Mouse (Mus musculus) stomach, postnatal 0 days (tissue): ENCODE results near the gene Fntb.

Experiments
- CTCF ChIP-seq: IDR thresholded peaks from 2 replicates; pipeline ENCODE4 v1.5.1; 2016; ENCODE audit warnings: antibody characterized with exemption, low read depth, mild to moderate bottlenecking, moderate library complexity
- EP300 ChIP-seq: optimal IDR thresholded peaks from 2 replicates; pipeline ENCODE3; 2016; ENCODE audit warnings: antibody characterized with exemption

GRCm38 (mm10) chr12:76795350-76795749 lies 30.0 kb downstream of the Fntb start, which contains the start of gene Gpx2:
- TF ChIP-seq CTCF (no peak), EP300 (no peak)
